Mouse (Mus musculus) layer of hippocampus, adult 8-10 months (tissue): ENCODE data around the gene Zwint. TPM values are rescaled to one million over a fixed set of nuclear protein-coding genes. Genes with fewer than 3 reads are reported as not detected.
A peak's percentile ranks its signal among the peaks of the same experiment; 100 is the strongest.

ENCODE experiments used
- DNase-seq, 2 experiments: peaks; one replicate each; pipeline ENCODE4 v3.0.0; 2022; ENCODE audit warnings: low spot score in 2 of 2
- total RNA-seq, 4 experiments: library from RNA; stranded (reverse); gene quantifications; 2 replicates each; pipeline ENCODE4 v1.2.4; 2022

Zwint gene
- total RNA-seq: 100 to 1,000 TPM; 749 to 880 (median 801) TPM

DNA sequence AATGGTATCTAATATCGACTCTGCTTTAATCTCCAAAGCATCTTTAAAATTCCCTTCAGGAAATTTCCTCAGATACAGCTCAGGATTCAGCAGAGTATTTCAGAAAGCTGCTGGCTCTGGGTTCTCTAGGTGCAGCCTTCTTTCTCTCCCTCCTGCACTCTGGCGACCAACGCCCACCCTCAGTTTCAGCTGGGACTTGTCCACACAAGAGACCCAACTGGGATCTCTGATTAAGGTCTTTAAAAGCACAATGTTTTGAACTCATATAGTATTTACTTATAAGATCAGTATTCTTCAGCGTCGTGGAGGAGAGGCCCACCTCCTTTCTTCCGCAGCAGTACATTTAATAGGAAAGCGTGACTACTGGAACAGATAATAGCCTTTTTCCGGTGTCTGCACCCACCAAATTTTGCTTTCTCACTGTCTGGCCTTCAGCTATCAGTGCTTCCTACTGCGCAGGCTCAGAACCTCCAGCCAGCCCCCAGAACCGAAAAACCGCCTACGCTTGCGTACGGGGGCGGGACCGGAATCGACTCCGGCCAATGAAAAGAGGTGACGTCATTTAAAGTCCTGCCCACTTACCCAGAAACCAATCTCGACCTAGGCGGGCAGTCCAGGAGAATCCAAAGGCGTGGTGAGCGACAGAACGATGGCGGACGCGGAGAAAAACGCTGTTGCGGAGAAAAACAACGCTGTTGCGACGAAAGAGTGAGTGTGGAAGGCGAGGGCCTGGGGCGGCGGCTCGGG lies at the start of gene Zwint:
Zwint (plus strand) TSS at position 576 of the 747 bp plus-strand sequence.
- DNase-seq: peak; percentile 97

DNA sequence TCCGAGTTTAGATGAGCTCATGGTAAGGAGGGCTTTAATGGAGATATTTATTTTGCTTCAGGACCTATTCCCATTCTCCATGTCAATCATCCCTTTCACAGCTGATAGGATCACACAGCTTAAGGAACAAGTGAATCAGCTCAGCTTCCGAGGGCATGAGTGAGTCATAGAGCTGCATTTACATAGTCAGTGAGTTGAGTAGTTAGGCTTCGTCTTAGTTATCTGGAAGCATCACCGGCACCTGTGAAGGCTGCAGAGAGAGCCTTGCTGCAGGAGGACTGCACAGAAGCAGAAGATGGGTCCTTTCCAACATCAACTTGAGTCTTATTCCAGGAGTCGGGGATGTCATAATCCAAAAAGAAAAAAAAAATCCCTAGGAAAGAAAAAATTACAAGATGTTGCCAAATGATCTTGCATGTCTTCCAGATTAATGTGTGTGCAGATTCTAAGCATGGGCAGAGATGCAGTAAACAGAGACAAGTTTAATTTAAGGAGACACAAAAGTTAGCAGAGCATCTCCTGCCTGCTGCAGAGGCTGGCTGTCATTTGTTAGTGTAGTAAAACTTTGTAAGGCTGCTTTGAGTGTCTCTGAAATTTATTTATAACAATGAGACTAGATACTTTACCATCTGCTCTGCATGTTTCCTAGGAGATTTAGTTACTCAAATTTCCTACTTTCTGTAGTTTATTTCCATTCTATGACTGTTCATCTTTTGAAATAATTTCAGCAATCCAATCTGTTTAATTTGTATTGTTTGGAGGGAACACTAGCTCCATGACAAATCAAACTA lies 41.3 kb upstream of the Zwint start:
- DNase-seq: peak in 1 of 2 experiments; percentile 5

- no peak for DNase-seq
These were observed 38.5 kb upstream of the Zwint start for GRCm38 (mm10) chr10:72616153-72616552.

- no peak for DNase-seq
These were observed 34.1 kb upstream of the Zwint start for GRCm38 (mm10) chr10:72620527-72620926.

DNA sequence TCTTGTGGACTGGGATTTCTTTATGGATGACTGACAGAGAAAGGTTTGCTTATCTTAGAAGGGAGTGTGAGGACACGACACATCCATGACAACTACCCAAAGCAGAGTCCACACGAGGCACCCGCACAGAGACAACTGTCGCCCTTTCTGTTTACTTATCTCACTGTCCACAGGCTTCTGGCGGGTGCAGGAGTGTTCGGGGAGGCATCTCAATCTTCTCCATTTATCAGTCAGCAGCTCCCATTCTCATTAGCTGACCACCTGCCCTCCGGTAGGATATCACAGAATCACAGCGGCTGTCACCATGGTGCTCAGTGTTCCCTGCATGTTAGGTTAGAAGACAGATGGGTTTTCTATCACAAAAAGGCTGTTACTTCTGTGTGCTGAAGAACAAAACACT lies 31.1 kb upstream of the Zwint start:
- DNase-seq: peak; percentile 10 to 14

DNA sequence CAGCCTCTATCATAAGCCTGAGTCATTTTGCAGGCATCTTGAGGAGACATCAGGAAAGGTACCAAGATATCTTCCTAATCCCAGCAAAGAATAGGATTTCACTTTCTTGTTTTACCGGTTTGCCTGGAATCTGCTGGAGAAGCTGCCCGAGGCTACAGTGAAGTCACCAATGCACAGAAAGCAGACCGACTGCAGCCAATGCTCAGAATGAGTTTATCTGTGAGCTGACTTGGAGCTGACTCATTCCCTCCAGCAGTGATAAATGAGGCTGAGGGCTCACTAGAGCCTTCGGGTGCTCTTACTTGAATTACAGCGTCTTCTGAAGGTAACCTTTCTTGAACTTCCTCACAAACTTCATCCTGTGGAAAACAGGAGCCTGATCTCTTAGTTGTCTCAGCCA lies 20.5 kb upstream of the Zwint start:
- DNase-seq: no peak

- DNase-seq: no peak
These were observed 3.8 kb upstream of the Zwint start for GRCm38 (mm10) chr10:72650867-72651266.

DNA sequence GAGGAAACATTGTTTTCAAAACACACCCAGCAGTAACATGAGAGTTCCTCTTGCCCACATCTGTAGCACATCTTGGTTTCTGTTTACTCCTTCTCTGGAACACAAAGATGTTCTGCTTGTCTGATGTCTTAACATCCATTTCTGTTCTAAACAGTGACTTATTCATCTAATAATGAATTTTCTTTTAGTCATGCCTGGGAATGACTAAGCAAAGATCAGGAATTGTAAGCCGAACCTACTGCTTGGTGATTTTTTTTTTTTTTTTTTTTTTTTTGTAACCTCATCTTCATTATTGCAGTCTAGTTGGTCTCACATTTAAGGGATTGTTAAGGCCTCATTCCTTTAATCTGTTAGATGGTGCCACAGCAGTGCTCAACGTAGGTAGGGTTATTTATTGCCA lies 848 bp upstream of the Zwint start:
- DNase-seq: no peak

DNA sequence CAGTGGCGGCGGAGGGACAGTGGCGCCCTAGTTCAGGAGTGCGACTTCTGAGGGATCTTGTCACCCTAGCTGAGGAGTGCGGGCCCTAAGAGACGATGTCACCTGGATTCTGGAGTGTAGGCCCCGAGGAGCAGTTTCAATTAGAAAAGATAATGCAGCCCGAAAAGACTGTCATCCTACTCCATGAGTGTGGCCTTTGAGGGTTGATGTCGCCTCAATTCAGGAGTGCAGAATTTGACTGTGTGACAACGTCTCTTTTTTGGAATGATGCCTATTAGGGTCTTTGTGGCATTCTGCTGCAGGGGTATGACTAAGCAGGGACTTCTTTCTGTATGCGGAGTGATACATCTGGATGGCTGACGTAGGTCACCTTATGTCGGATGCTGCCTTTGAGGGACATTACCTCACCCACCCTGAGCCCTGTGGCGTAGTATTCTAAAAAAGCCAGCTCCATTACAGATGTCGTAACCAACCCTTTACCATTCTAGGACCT lies 418 bp downstream of the Zwint start:
- DNase-seq: peak; percentile 53 to 69

GRCm38 (mm10) chr10:72659198-72659597 lies 4.6 kb downstream of the Zwint start:
- no peak for DNase-seq

DNA sequence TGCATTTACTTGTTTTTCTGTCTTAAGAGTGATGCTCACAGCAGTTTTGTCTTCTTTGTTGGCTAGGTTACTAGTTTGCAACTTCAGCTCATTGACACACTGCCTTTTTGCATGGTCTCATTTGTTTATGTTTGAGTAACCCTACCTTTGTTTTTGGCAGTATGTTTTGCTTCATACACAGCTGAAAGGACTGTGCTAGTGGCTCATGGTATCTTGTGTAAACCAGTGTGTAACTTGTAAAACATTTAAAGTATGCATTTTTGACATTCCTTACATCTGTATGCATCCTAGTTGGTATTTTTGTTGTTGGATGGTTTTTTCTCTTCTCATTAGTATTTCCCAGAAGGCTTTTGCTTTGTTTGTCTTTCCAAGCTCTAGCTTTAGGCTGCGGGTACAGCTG lies 5.7 kb downstream of the Zwint start:
- no peak for DNase-seq

GRCm38 (mm10) chr10:72667856-72668255 lies 13.2 kb downstream of the Zwint start:
- peak; percentile 29 to 40 for DNase-seq

DNA sequence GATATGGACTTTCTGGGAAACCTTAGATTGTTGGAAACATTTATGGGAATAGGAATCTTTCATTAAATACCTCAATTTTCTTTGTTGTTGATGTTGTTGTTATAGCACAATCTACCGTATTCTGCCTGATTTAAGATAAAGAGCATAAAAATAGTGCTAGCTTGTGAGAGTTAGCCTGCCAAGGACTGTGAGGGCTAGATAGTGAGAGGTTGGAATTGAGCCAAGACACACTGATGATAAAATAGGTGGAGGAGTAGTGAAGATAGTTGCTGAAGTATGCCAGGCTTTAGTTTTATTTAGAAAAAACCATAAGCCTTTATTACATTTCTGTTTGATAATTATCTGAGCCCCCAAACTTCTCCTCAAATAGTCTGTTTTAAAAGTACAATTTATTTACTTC lies 14.4 kb downstream of the Zwint start:
- no peak for DNase-seq

- DNase-seq: no peak
These were observed 21.3 kb downstream of the Zwint start for GRCm38 (mm10) chr10:72675971-72676370.

DNA sequence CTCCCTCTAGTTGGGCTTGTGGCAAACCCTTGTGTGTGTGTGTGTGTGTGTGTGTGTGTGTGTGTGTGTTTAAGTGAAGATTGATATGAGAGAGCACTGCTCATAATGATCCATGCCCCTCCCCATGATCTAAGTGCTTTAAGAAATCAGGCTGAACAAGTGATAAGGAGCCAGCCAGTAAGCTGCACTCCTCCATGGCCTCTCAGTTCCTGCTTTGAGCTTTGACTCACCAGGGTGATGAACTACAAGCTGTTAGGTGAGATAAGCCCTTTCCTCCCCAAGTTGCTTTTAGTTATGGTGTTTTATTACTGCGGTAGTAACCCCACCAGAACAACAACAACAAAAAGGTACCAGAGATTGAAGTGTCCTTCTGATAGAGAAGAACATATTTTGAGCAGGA lies 21.9 kb downstream of the Zwint start:
- DNase-seq: no peak

DNA sequence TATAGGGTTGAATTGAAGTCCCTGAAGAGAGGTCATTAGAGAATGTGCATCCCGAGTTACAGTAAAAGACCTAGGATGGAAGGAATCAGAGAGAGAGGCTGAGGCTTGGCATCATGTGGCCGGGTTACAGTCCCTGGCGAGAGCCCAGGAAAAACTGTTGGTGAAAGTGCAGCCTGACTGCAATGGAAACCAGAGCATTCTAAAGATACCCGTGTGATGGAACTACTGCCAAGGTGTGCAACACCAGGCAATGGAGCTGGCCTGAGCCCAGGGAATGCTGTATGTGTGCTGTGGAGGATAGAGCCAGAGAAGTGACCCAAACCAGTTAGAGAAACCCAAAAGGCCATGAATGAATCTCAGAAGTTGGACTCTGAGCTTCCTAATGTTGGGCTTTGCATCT lies 24.4 kb downstream of the Zwint start:
- DNase-seq: no peak

GRCm38 (mm10) chr10:72701092-72701491 lies 46.4 kb downstream of the Zwint start:
- DNase-seq: no peak

DNA sequence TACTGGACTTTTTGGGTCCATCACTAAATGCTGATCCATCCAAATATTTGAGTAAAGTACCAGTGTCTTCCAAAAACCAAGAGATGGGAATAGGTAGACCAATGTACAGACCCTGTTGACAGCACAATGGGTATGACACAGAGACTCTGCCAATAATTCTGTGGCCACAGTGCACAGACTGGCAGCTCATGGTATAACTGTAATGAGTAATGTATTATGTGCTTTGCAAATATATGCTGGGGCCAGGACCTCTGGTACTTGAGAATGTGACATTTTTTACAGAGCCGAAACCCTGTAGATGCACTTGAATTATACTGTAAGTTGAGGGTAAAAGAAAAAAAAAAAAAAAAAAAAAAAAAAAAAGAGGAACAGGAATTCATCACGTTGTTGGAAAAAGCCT lies 59.1 kb downstream of the Zwint start:
- DNase-seq: no peak
